Mouse (Mus musculus) heart, postnatal 25 days (tissue): Measurements from ENCODE around the gene Slco2a1. TPM values are rescaled to one million over a fixed set of nuclear protein-coding genes. Genes with fewer than 3 reads are reported as not detected.

Experiments
- total RNA-seq, 2 experiments: library from RNA; stranded (reverse); gene quantifications; 2 replicates each; pipeline ENCODE4 v1.2.3; 2021

The Slco2a1 gene
- total RNA-seq, 2 experiments from 2014 or later: 4.8 to 5.6 TPM

Other genes starting within 250 kb of the Slco2a1 start
- gene Ryk, start 153.8 kb upstream of the Slco2a1 start, total RNA-seq: 10 to 100 TPM; 39.4 to 41.8 TPM
- 1 to 10 TPM; 2.1 to 3.0 TPM for gene Rab6b, start 123.1 kb downstream of the Slco2a1 start, total RNA-seq
- gene Srprb, start 213.4 kb downstream of the Slco2a1 start, total RNA-seq: 10 to 100 TPM; 18.0 to 19.4 TPM
- gene Gm20425, start 241.6 kb downstream of the Slco2a1 start, total RNA-seq: 1 to 10 TPM; 6.7 to 8.0 TPM
- 10 to 100 TPM; 39.7 to 47.5 TPM for gene Trf, start 241.7 kb downstream of the Slco2a1 start, total RNA-seq